Mouse (Mus musculus): ENCODE results near the gene 4930402K13Rik.
"Not testable (repeated sequence)": the region's sequence is repeated elsewhere in the genome, so short reads cannot be mapped to it uniquely, and the experiment has no call there.

The 4930402K13Rik gene

DNA sequence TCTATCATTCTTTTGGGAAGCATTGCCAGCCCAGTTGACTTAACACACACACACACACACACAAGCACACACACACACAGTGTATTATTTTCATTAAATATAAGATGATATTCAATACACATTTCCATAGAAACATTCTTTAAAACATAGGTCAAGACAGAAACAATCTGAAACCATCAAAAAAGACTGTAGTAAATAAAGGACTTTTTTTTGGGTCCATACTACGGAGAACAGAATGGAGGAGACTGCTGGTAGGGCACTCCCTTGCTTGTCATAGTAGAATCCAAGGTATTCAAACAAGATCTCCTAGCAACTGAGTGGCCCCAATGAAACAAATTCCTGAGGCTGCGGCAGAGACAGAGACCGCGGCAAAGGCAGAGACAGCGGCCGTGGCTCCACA lies at the start of gene 4930402K13Rik:
TSS of gene 4930402K13Rik (plus strand) at position 301 of the 400 bp plus-strand sequence.
- in situ Hi-C loops (cut with MboI, MseI) = no loop called here

DNA sequence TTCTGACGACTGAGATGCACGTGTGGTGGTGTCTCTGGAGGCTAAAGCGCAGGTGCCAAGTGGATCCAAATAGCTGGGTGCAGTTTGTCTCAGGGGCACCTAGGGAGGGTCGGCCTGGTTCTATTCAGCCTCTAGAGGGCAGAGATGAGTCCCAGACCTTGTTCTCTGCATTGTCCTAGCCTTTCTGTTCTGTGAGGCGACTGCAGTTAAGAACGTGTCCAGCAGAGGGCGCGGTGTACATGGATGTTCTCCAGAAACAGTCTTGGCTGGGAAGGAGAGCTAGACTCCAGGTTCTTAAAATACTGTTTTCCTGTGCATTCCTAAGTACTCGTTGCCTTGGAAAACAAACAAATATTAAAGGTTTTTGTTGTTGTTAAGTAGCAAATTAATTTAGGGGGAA lies 43.4 kb upstream of the 4930402K13Rik start:
- in situ Hi-C loops (cut with MboI, MseI) = not testable (repeated sequence)

DNA sequence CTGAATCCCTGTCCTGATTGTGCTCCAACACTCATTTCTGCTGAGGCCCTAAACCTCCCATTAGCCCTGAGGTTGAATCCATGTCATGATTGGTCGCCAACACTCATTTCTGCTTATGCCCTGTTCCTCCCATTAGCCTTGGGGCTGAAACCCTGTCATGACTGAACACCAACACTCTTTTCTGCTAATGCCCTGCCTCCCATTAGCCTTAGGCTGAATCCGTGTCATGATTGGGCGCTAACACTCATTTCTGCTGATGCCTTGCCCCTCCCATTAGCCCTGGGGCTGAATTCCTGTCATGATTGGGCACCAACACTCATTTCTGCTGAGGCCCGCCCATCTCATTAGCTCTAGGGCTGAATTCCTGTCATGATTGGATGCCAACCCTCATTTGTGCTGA lies 42.3 kb upstream of the 4930402K13Rik start:
- in situ Hi-C loops (cut with MboI, MseI) = no loop called here

DNA sequence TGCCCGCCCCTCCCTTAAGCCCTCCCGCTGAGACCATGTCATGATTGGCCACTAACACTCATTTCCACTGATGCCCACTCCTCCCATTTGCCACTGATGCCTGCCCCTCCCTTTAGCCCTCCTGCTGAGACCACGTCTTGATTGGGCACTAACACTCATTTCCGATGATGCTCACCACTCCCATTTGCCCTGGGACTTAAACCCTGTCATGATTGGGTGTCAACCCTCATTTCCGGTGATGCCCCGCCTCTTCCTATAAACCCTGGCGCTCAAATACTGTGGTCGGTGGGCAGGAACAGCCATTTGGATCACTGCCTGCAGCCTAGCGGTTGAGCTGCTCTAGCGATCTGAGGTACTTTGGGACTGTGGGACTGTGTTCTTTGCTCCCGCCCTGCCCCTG lies 41.6 kb upstream of the 4930402K13Rik start, which contains the start of gene Fthl17f:
TSS of gene Fthl17f (plus strand) at position 301 of the 400 bp plus-strand sequence.
- in situ Hi-C loops (cut with MboI, MseI) = not testable (repeated sequence)

DNA sequence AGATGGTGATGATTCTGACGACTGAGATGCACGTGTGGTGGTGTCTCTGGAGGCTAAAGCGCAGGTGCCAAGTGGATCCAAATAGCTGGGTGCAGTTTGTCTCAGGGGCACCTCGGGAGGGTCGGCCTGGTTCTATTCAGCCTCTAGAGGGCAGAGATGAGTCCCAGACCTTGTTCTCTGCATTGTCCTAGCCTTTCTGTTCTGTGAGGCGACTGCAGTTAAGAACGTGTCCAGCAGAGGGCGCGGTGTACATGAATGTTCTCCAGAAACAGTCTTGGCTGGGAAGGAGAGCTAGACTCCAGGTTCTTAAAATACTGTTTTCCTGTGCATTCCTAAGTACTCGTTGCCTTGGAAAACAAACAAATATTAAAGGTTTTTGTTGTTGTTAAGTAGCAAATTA lies 26.7 kb upstream of the 4930402K13Rik start:
- in situ Hi-C loops (cut with MboI, MseI) = not testable (repeated sequence)

DNA sequence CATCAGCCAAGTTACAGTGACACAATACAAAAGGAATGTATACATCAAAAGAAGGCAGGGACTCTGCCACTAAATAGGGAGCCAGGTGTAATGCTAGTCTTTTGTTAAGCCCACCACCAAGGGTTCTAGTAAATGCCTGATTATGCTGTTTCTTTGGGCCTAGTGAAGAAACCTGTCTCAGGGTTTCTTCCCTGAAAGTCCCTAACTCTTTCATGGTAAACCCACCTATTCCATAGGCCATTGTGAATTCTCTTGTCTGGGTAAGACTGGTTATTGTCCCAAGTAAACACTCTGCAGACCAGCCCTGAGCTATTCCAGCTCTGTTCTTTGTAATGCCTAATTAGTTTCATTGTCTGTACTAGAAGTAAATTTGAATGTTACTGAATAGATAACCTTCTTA lies 9.3 kb upstream of the 4930402K13Rik start:
- in situ Hi-C loops (cut with MboI, MseI) = not testable (repeated sequence)

DNA sequence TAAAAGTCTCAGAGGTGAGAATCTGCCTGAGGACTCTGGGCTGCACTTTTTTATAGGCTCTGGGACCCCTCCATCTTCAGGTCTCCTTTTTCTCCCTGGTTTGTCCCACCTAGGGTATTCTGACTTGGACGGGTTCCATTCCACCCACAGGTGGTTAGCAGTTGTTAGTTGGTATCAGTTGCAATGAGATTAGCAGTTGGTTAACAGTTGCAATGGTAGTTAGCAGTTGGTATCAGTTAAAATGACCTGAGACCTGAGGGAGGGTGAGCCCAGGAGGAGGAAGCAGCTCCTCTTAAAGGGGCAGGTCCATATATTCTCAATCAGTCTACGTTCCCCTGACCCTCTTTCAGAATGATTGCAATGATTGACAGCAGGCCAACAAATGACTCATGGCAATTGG lies 6.0 kb downstream of the 4930402K13Rik start:
- in situ Hi-C loops (cut with MboI, MseI) = no loop called here

DNA sequence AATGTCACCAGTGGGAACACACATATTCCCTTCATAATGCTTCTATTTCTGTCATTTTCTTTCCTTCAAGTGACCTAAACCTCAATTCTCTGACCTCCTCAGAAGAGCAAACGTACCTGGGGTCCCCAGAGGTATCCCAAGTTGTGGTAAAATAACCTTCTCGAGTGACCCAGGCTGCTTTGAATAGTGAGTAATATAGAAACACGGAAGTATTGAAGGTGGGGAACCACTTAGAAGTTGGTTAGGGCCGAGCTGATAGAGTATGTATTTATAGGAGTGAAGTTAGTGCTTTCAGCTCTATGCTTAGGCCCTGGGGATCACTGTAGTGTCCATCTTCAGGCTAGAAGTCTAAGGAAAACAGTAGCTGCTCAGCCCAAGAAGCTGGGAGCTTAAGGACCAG lies 20.6 kb downstream of the 4930402K13Rik start:
- in situ Hi-C loops (cut with MboI, MseI) = no loop called here

DNA sequence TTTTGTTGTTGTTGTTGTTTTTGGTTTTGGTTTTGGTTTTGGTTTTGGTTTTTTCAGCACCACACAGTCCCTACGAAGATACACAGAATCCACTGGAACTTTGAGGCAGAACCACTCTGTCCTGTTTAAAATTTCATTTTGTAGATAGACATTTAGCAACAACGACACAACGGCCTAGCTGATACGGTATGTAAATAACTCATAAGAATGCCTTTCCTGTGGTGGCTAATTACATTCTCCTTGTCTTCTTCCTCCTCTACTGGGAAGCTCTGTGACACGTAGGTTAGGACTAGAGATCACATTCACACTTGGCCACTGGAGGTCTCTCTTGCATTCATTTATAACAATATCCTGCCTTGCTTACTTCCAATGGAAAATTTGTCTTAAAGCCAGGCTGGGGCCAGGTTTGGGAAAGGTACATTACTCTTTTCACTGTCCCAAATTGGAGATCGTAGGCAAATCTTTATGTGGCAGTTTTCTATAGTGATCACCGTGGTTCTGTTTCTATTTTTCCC lies 24.0 kb downstream of the 4930402K13Rik start:
- in situ Hi-C loops (cut with MboI, MseI) = no loop called here

DNA sequence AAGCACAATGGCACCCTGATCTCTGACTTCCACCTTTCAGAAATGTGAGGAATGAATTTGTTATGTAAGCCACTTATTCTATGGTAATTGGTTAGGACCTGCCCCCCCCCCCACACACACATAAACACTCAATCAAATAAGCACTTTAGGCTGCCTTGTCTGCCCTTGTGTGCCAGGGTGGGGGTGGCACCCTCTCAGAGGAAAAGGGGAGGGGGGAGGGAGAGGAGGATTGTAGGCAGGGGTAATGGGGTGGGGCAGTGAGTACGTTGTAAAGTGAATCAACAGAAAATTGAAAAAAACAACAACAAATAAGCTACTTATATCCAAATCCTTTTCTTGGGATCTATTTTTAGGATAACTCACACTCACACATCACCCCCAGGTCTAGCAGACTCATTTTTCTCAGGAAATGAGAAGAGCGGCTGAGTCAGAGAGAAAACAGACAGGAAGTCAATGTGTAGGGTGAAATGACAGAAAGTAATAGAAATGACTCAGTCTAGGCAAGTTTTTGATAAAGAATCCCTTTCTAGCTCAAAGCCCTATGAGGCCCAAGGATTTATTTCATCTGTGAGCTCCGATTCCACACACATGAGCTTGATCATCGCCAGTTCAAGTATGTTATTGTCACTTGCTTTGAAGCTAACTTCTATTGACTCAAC lies 35.1 kb downstream of the 4930402K13Rik start:
- in situ Hi-C loops (cut with MboI, MseI) = no loop called here

DNA sequence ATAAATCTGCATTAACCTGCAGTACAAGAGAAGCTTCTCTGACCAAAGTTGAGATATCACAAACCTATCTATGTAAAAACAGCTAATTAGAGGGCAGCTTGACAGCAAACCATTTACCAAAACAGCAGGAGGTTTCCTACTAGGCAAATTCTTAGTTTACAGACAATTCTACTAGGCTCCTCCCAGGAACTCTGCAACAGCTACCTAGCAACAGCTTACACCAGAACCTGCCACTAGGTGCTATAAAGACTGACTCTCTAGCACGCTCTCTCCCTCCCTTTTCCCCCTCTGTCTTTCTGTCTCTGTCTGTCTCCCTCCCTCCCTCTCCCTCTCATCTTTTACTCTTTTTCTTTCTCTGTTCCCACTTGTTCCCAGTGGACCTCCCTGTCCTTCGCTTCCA lies 38.3 kb downstream of the 4930402K13Rik start:
- in situ Hi-C loops (cut with MboI, MseI) = loop anchor here (5.0 kb wide), 1 partner anchor 80 kb away; no protein-coding TSS in a partner anchor

Data from T-helper 1 cell (primary cell).